15 mouse cellular contexts compared by ENCODE assay signal in the genomic region with DNA sequence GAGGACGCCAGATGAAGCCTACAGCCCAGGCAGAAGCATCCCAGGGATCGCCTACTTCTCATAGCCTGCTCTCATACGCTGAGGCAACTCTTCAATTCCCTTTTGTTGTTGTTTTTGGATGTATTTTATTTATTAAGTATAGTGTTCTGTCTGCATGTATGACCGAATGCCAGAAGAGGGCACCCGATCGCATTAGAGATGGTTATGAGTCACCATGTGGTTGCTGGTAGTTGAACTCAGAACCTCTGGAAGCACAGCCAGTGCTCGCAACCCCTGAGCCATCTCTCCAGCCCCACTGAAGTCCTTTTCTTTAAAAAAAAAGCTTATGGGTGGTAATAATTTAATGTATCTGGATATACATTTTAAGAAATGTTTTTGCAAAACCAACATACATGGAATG.
"Had no signal": no experiment of that assay in that cellular context is flagged by ENCODE, and none has a peak within 500 bp of the region (broad histone marks: within the 10 kb centered on the region; RNA-seq: fewer than 3 reads in every experiment).

No protein-coding gene starts in this region.

- H3K9ac ChIP-seq: limb, embryonic 12.5 days; limb, embryonic 15.5 days; liver, embryonic 14.5 days; liver, postnatal 0 days; lung, embryonic 15.5 days had no signal

- ATAC-seq: liver, postnatal 0 days had no signal

- H3K4me3 ChIP-seq: limb, embryonic 12.5 days; limb, embryonic 15.5 days; lung, embryonic 15.5 days had no signal

- H3K4me2 ChIP-seq: limb, embryonic 12.5 days; limb, embryonic 15.5 days; liver, embryonic 11.5 days; lung, embryonic 15.5 days; midbrain, embryonic 11.5 days had no signal

- H3K27ac ChIP-seq: kidney, postnatal 0 days; limb, embryonic 12.5 days; limb, embryonic 15.5 days; liver, embryonic 14.5 days; lung, embryonic 15.5 days had no signal

- H3K4me1 ChIP-seq: limb, embryonic 12.5 days; limb, embryonic 15.5 days; lung, embryonic 15.5 days had no signal

- H3K36me3 ChIP-seq: limb, embryonic 12.5 days; limb, embryonic 15.5 days; lung, embryonic 15.5 days had no signal

- DNase-seq: kidney, postnatal 25 days; left cerebral cortex, postnatal 4 days; liver, postnatal 0 days; lung, postnatal 10 days; lung, postnatal 4 days; midbrain, embryonic 14.5 days; thymus, adult 18-20 months; thymus, postnatal 36 days had no signal

- H3K27me3 ChIP-seq: limb, embryonic 12.5 days; limb, embryonic 15.5 days; lung, embryonic 15.5 days had no signal

- H3K9me3 ChIP-seq: limb, embryonic 12.5 days; limb, embryonic 15.5 days; lung, embryonic 15.5 days had no signal
